Mouse (Mus musculus) stomach, embryonic 14.5 days (tissue): ENCODE measurements at regions not wholly inside any gene's neighbourhood (a gene's known extent, or its start where the extent isn't known, plus 50 kb on each side); places are given as distances from the start of the nearest gene placed in this dataset.

Experiments
- ATAC-seq: fragments of 200-750 bp; cut with Nextera tagmentation; 2 replicates; pipeline ENCODE4 v1.8.0; 2017; ENCODE audit warnings: low read depth, moderate TSS enrichment; ENCODE audit not compliant: insufficient number of reproducible peaks, insufficient read depth, low FRiP score
- H3K27ac ChIP-seq: fragments of 300-500 bp; sonication (generic); 2 replicates; pipeline ENCODE4 v1.5.1; 2014; ENCODE audit warnings: mild to moderate bottlenecking, low read length, moderate library complexity, mixed read lengths
- H3K27me3 ChIP-seq: fragments of 300-500 bp; sonication (generic); 2 replicates; pipeline ENCODE4 v1.6.1; 2014; ENCODE audit warnings: low read length, control low read depth, mixed read lengths; ENCODE audit not compliant: control insufficient read depth, insufficient read depth
- H3K36me3 ChIP-seq: fragments of 300-500 bp; sonication (generic); 2 replicates; pipeline ENCODE4 v1.6.1; 2014; ENCODE audit warnings: mild to moderate bottlenecking, control low read depth, low read length, moderate library complexity, mixed read lengths; ENCODE audit not compliant: control insufficient read depth, insufficient read depth
- H3K4me1 ChIP-seq: fragments of 300-500 bp; sonication (generic); 2 replicates; pipeline ENCODE4 v1.6.1; 2014; ENCODE audit warnings: low read length, control low read depth, mixed read lengths; ENCODE audit not compliant: control insufficient read depth, insufficient read depth
- H3K4me2 ChIP-seq: fragments of 300-500 bp; sonication (generic); replicated peaks from 2 replicates; pipeline ENCODE4 v1.6.1; 2014; ENCODE audit warnings: low read depth, low read length, control low read depth
- H3K4me3 ChIP-seq: fragments of 300-500 bp; sonication (generic); 2 replicates; pipeline ENCODE4 v1.5.1; 2014; ENCODE audit warnings: low read depth, low read length, control low read depth
- H3K9ac ChIP-seq: fragments of 300-500 bp; sonication (generic); replicated peaks from 2 replicates; pipeline ENCODE4 v1.6.1; 2014; ENCODE audit warnings: low read depth, mild to moderate bottlenecking, control low read depth, low read length, moderate library complexity, mixed read lengths
- H3K9me3 ChIP-seq: fragments of 300-500 bp; sonication (generic); 2 replicates; pipeline ENCODE4 v1.6.1; 2016; ENCODE audit warnings: low read depth, low read length, control low read depth; ENCODE audit not compliant: control insufficient read depth
- WGBS: fragments of 180-500 bp; shearing (Covaris S2); extraction: QIAGEN DNeasy Blood & Tissue Kit; methylation state at CpG from one replicate; pipeline ENCODE4 v1.1.7; 2014; 5-methylcytosine and 5-hydroxymethylcytosine counted together

GRCm38 (mm10) chr2:28287210-28287860, 94.5 kb downstream of the Olfm1 start:
- 22% methylated on average over 10 of the region's 10 CpGs for WGBS
- Histone ChIP-seq H3K27ac (no peak overlapping the region), H3K4me2 (no peak overlapping the region), H3K36me3 (no peaks in the 10 kb centered on the region), H3K9me3 (no peaks in the 10 kb centered on the region), H3K4me3 (no peak overlapping the region), H3K4me1 (no peaks in the 10 kb centered on the region), H3K9ac (no peak overlapping the region), H3K27me3 (no peaks in the 10 kb centered on the region)
- peak; percentile 56 for ATAC-seq

GRCm38 (mm10) chr2:28289339-28289738, 96.5 kb downstream of the Olfm1 start:
- H3K9me3 ChIP-seq, result no peaks in the 10 kb centered on the region
- H3K4me1 ChIP-seq, result no peaks in the 10 kb centered on the region
- WGBS, result 77% methylated on average over 6 of the region's 6 CpGs
- ATAC-seq, result no peak
- no peaks in the 10 kb centered on the region for H3K36me3 ChIP-seq
- H3K27me3 ChIP-seq, result no peaks in the 10 kb centered on the region
- H3K9ac ChIP-seq, result no peak overlapping the region
- H3K4me3 ChIP-seq, result no peak overlapping the region
- no peak overlapping the region for H3K4me2 ChIP-seq
- H3K27ac ChIP-seq, result no peak overlapping the region

- Histone ChIP-seq H3K9me3 (no peaks in the 10 kb centered on the region), H3K36me3 (no peaks in the 10 kb centered on the region), H3K27me3 (no peaks in the 10 kb centered on the region), H3K4me2 (no peak overlapping the region), H3K9ac (no peak overlapping the region), H3K4me3 (no peak overlapping the region), H3K4me1 (no peaks in the 10 kb centered on the region), H3K27ac (no peak overlapping the region)
- no peak for ATAC-seq
- WGBS, result 60% methylated on average over 11 of the region's 11 CpGs
These were observed 97.2 kb downstream of the Olfm1 start for GRCm38 (mm10) chr2:28289860-28290471.

GRCm38 (mm10) chr2:28294509-28294908, 101.7 kb downstream of the Olfm1 start:
- no peak for ATAC-seq
- Histone ChIP-seq H3K27ac (no peak overlapping the region), H3K4me1 (no peaks in the 10 kb centered on the region), H3K4me3 (no peak overlapping the region), H3K36me3 (no peaks in the 10 kb centered on the region), H3K9ac (no peak overlapping the region), H3K9me3 (no peaks in the 10 kb centered on the region), H3K27me3 (no peaks in the 10 kb centered on the region), H3K4me2 (no peak overlapping the region)
- WGBS, result 29% methylated on average over 7 of the region's 7 CpGs

- H3K36me3 ChIP-seq, result no peaks in the 10 kb centered on the region
- no peaks in the 10 kb centered on the region for H3K9me3 ChIP-seq
- 78% methylated on average over 12 of the region's 12 CpGs for WGBS
- no peak overlapping the region for H3K4me2 ChIP-seq
- H3K4me3 ChIP-seq, result no peak overlapping the region
- no peaks in the 10 kb centered on the region for H3K27me3 ChIP-seq
- ATAC-seq, result no peak
- H3K9ac ChIP-seq, result no peak overlapping the region
- H3K27ac ChIP-seq, result no peak overlapping the region
- H3K4me1 ChIP-seq, result no peaks in the 10 kb centered on the region
These were observed 103.4 kb downstream of the Olfm1 start for GRCm38 (mm10) chr2:28296183-28296582.

GRCm38 (mm10) chr2:28298738-28299137, 105.9 kb downstream of the Olfm1 start:
- Histone ChIP-seq H3K9ac (no peak overlapping the region), H3K4me3 (no peak overlapping the region), H3K4me1 (no peaks in the 10 kb centered on the region), H3K27ac (no peak overlapping the region), H3K4me2 (no peak overlapping the region), H3K27me3 (no peaks in the 10 kb centered on the region), H3K36me3 (no peaks in the 10 kb centered on the region), H3K9me3 (no peaks in the 10 kb centered on the region)
- ATAC-seq, result no peak
- WGBS, result 44% methylated on average over 6 of the region's 6 CpGs

- Histone ChIP-seq H3K27ac (no peak overlapping the region), H3K9me3 (no peaks in the 10 kb centered on the region), H3K4me2 (no peak overlapping the region), H3K9ac (no peak overlapping the region), H3K4me3 (no peak overlapping the region), H3K36me3 (no peaks in the 10 kb centered on the region), H3K4me1 (no peaks in the 10 kb centered on the region), H3K27me3 (no peaks in the 10 kb centered on the region)
- 87% methylated on average over 2 of the region's 2 CpGs for WGBS
- no peak for ATAC-seq
These were observed 106.6 kb downstream of the Olfm1 start for GRCm38 (mm10) chr2:28299346-28299745.

- 40% methylated on average over 4 of the region's 4 CpGs for WGBS
These were observed 108.5 kb downstream of the Olfm1 start for GRCm38 (mm10) chr2:28301313-28301712.

GRCm38 (mm10) chr2:28303936-28304335, 111.1 kb downstream of the Olfm1 start:
- Histone ChIP-seq H3K27ac (no peak overlapping the region), H3K4me1 (no peaks in the 10 kb centered on the region), H3K36me3 (no peaks in the 10 kb centered on the region), H3K4me3 (no peak overlapping the region), H3K9me3 (no peaks in the 10 kb centered on the region), H3K4me2 (no peak overlapping the region), H3K27me3 (no peaks in the 10 kb centered on the region), H3K9ac (no peak overlapping the region)
- WGBS, result 87% methylated on average over 5 of the region's 5 CpGs
- no peak for ATAC-seq

More at GRCm38 (mm10) chr2:28301313-28301712, 108.5 kb downstream of the Olfm1 start:
- Histone ChIP-seq H3K4me1 (no peaks in the 10 kb centered on the region), H3K27me3 (no peaks in the 10 kb centered on the region), H3K36me3 (no peaks in the 10 kb centered on the region), H3K9ac (no peak overlapping the region), H3K9me3 (no peaks in the 10 kb centered on the region), H3K4me2 (no peak overlapping the region), H3K4me3 (no peak overlapping the region), H3K27ac (no peak overlapping the region)
- no peak for ATAC-seq
